Mouse (Mus musculus) heart, embryonic 10.5 days (tissue): ENCODE data around the gene Pkd1l2. TPM values are rescaled to one million over a fixed set of nuclear protein-coding genes. Genes with fewer than 3 reads are reported as not detected.

ENCODE experiments used
- DNase-seq: peaks from one replicate; pipeline ENCODE4 v3.0.0-alpha.2; 2017; ENCODE audit warnings: low spot score
- H3K27ac ChIP-seq: fragments of 300-500 bp; sonication (generic); 2 replicates; pipeline ENCODE4 v1.5.1; 2016; ENCODE audit warnings: mild to moderate bottlenecking
- H3K27me3 ChIP-seq: fragments of 300-500 bp; sonication (generic); 2 replicates; pipeline ENCODE4 v1.6.1; 2016; ENCODE audit warnings: mild to moderate bottlenecking; ENCODE audit not compliant: poor library complexity, insufficient read depth, severe bottlenecking
- H3K36me3 ChIP-seq: fragments of 300-500 bp; sonication (generic); 2 replicates; pipeline ENCODE4 v1.6.1; 2016; ENCODE audit warnings: mild to moderate bottlenecking, moderate library complexity
- H3K4me1 ChIP-seq: fragments of 300-500 bp; sonication (generic); 2 replicates; pipeline ENCODE4 v1.6.1; 2016; ENCODE audit warnings: mild to moderate bottlenecking
- H3K4me3 ChIP-seq: fragments of 300-500 bp; sonication (generic); 2 replicates; pipeline ENCODE4 v1.5.1; 2016; ENCODE audit warnings: mild to moderate bottlenecking, moderate library complexity
- H3K9me3 ChIP-seq: fragments of 300-500 bp; sonication (generic); 2 replicates; pipeline ENCODE4 v1.6.1; 2016; ENCODE audit warnings: mild to moderate bottlenecking, moderate library complexity
- WGBS: fragments of 180-500 bp; shearing (Covaris S2); methylation state at CpG from one replicate; pipeline ENCODE4 v1.1.7; 2016; 5-methylcytosine and 5-hydroxymethylcytosine counted together
- polyA plus RNA-seq: library from polyadenylated mRNA; unstranded; fragments of >200 nt; fragmentation: Nextera tagmentation; extraction: Ambion mirVana; gene quantifications from 2 replicates; pipeline ENCODE4 v1.2.1, GENCODE M21; 2016

The Pkd1l2 gene
- polyA plus RNA-seq, 1 experiment from 2014 or later = 0.03 TPM

DNA sequence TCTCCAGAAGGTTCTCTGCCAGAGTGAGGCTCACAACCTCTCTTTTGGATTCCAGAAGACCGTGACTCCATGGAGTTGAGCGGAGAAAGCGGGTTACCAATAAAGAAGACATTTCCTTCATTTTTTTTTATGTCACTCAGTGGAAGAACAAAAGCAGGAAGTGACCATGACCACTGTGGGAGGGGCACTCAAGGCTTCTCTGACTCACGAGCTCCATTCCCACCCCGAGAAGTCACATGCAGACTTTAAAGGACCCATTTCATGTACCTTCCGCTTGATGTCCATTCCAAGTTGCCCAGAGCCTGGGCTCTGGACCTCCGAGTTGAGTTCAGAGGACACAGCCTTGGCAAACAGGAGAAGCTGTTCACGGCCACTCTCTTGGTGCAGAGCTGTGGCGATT, 31.5 kb downstream of the Pkd1l2 start:
- Histone ChIP-seq H3K36me3 (no peaks in the 10 kb centered on the region), H3K27ac (no peak overlapping the region), H3K27me3 (peaks cover 11% of the 10 kb centered on the region; the same call in 1 of the 2 replicates), H3K9me3 (no peaks in the 10 kb centered on the region), H3K4me3 (no peak overlapping the region), H3K4me1 (peaks cover 8% of the 10 kb centered on the region)
- 74% methylated on average over 9 of the region's 9 CpGs for WGBS
- no peak for DNase-seq

DNA sequence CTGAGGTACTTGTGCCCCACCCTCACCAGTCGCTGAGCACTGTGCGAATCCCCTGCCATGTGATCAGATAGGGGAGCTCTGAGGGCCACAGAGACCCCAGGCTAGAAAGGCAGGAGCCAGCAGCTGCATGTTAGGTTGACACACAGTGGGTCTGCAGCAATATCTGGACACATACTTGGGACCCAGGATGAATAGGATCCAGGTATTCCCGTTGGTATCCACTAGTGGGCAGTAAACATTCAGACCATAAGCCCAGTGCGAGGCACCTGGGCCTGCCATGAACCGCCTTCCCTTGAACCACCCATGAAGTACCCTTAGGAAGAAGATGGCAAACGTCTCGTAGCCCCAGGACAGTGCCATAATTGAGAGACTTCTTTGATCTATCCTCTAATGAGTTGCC, 32.8 kb downstream of the Pkd1l2 start:
- H3K4me3 ChIP-seq = no peak overlapping the region
- no peak for DNase-seq
- no peaks in the 10 kb centered on the region for H3K4me1 ChIP-seq
- H3K36me3 ChIP-seq = no peaks in the 10 kb centered on the region
- H3K27me3 ChIP-seq = peaks cover 10% of the 10 kb centered on the region; the same call in 1 of the 2 replicates
- no peak overlapping the region for H3K27ac ChIP-seq
- 62% methylated on average over 7 of the region's 7 CpGs for WGBS
- no peaks in the 10 kb centered on the region for H3K9me3 ChIP-seq

GRCm38 (mm10) chr8:117043584-117043983, 38.7 kb downstream of the Pkd1l2 start:
- H3K4me1 ChIP-seq = peaks cover 7% of the 10 kb centered on the region
- no peak for DNase-seq
- no peaks in the 10 kb centered on the region for H3K9me3 ChIP-seq
- H3K36me3 ChIP-seq = no peaks in the 10 kb centered on the region
- peaks cover 31% of the 10 kb centered on the region; the same call in 1 of the 2 replicates for H3K27me3 ChIP-seq
- no peak overlapping the region for H3K4me3 ChIP-seq
- no peak overlapping the region for H3K27ac ChIP-seq
- 79% methylated on average over 3 of the region's 3 CpGs for WGBS

DNA sequence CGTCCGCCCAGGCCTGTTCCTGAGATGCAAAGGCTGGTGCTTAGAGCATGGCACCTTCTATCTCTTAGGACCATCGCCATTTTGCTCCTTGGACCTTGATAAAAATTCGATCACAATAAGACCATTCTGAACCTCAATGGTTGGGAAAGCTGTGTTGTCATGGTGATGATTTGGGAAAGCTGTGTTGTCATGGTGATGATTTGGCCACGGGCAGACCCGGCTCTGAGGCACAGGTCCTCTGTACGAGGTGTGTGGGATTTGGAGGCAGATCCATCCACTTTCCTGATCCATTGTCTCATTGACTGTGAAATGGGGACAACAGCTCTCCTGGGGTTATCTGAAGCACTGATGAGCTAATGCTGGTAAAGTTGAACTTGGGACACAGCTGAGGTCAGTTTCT, 42.4 kb downstream of the Pkd1l2 start:
- peaks cover 7% of the 10 kb centered on the region for H3K4me1 ChIP-seq
- H3K9me3 ChIP-seq = no peaks in the 10 kb centered on the region
- H3K36me3 ChIP-seq = no peaks in the 10 kb centered on the region
- peaks cover 31% of the 10 kb centered on the region; the same call in 1 of the 2 replicates for H3K27me3 ChIP-seq
- DNase-seq = no peak
- WGBS = 76% methylated on average over 7 of the region's 7 CpGs
- no peak overlapping the region for H3K27ac ChIP-seq
- H3K4me3 ChIP-seq = no peak overlapping the region

DNA sequence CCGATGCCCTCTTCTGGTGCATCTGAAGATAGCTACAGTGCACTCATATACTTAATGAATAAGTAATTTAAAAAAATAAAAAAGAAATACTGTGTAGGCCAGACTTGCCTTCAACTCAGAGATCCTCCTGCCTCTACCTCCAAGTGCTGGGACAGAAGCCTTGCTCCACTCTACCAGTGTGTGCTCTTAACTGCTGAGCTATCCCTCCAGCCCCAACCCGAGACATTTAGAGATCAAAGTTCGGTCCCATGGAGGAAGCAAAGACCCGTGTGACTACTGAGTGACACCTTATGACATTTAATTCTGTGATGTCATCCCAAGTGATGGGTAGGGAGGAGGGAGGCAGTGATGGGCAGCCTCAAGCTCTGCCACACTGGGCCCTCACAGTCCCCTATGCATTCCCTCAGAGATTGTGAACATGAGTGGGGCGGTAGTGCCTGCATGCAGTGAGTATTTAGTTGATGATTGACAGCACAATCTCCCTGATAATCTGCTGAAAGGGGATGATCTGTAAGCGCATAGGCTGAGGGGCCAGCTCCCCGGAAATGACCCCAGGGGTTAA, 44.8 kb downstream of the Pkd1l2 start:
- Histone ChIP-seq H3K4me1 (peaks cover 4% of the 10 kb centered on the region), H3K27ac (no peak overlapping the region), H3K36me3 (no peaks in the 10 kb centered on the region), H3K27me3 (peaks cover 24% of the 10 kb centered on the region; the same call in 1 of the 2 replicates), H3K9me3 (no peaks in the 10 kb centered on the region), H3K4me3 (no peak overlapping the region)
- 81% methylated on average over 7 of the region's 7 CpGs for WGBS
- DNase-seq = no peak

DNA sequence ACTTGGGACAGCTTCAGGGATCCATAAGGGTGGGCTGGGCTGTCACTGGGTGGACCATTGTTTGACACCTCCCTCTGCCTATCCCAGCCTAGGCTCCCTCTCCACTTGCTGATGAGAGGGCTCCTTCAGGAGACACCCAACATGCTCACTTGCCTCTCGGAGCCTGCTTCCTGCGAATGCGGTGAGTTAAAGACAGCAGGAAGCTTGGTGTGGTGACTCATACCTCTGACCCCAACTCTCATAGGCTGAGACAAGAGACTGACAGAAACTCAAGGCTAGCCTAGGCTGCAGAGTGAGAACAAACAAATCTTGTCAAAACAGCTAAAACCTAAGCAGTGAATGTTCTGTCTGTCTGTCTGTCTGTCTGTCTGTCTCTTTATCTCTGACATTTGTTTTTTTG, 48.9 kb downstream of the Pkd1l2 start:
- H3K27me3 ChIP-seq = no peaks in the 10 kb centered on the region
- no peak for DNase-seq
- WGBS = 34% methylated on average over 3 of the region's 3 CpGs
- H3K4me3 ChIP-seq = no peak overlapping the region
- H3K36me3 ChIP-seq = no peaks in the 10 kb centered on the region
- no peak overlapping the region for H3K27ac ChIP-seq
- peaks cover 2% of the 10 kb centered on the region; the same call in 1 of the 2 replicates for H3K4me1 ChIP-seq
- H3K9me3 ChIP-seq = no peaks in the 10 kb centered on the region

DNA sequence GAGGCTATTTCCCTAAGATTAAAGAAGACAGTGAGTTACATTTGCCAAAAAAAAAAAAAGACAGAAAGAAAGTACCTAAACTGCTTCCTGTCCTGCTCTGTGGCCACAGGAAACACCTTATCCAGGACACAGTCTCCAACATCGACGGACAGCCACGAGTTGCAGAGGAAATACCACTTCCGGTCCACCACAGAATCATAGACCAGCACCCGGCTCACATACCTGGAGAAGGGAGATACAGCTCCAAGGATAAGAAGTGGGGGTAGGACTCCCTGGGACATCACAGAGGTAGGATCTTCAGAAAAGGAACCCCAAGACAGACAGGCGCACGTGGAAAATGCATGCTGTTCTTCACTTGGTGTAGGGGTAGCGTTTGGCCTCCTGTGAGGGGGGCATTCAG, 49.6 kb downstream of the Pkd1l2 start:
- Histone ChIP-seq H3K4me3 (no peak overlapping the region), H3K27ac (no peak overlapping the region), H3K4me1 (peaks cover 2% of the 10 kb centered on the region; the same call in 1 of the 2 replicates), H3K9me3 (no peaks in the 10 kb centered on the region), H3K27me3 (no peaks in the 10 kb centered on the region), H3K36me3 (no peaks in the 10 kb centered on the region)
- WGBS = 67% methylated on average over 8 of the region's 8 CpGs
- DNase-seq = no peak

DNA sequence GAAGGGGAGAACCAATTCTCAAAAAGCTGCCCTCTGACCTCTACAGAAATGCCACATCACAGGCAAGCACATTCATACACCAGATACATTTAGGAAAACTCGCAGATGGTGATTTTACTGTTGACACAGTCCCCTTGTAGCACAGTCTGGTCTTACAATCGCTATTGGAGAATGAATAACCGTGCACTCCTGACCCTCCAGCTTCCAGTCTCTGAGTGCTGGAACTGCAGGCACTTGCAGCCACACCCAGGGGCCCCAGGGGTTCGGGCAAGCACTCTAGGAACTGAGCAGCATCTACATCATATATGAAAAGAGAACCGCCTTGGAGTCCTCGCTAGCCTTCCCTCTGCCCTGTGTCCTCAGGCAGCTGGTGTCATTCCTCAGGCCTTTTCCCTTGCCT, 50.8 kb downstream of the Pkd1l2 start:
- Histone ChIP-seq H3K4me3 (no peak overlapping the region), H3K9me3 (no peaks in the 10 kb centered on the region), H3K27ac (no peak overlapping the region), H3K27me3 (no peaks in the 10 kb centered on the region), H3K36me3 (no peaks in the 10 kb centered on the region), H3K4me1 (peaks cover 2% of the 10 kb centered on the region; the same call in 1 of the 2 replicates)
- WGBS = 69% methylated on average over 6 of the region's 6 CpGs
- no peak for DNase-seq

- Histone ChIP-seq H3K27ac (no peak overlapping the region), H3K9me3 (no peaks in the 10 kb centered on the region), H3K27me3 (no peaks in the 10 kb centered on the region), H3K36me3 (no peaks in the 10 kb centered on the region), H3K4me1 (peaks cover 5% of the 10 kb centered on the region; the same call in 1 of the 2 replicates), H3K4me3 (no peak overlapping the region)
- DNase-seq = no peak
- WGBS = 88% methylated on average over 10 of the region's 10 CpGs
These were observed 53.6 kb downstream of the Pkd1l2 start for GRCm38 (mm10) chr8:117028686-117029085.

DNA sequence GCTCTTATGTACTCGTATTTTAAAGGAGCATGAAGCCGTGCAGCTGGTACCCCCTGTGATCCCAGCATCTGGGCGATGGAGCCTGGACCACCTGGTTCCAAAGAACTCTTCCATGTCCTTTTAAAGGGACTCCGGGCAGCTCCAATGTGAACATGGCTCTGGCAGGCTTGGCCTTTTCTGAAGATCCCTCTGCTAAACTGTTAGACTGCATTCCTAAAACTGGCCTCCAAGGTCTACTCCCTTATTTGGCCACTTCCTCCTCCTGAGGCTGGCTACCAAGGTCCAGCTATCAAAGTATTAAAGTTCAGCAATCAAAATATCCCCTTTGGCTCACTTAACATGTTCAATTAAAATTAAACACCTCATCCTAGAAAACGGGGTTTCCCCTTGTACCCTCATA, 54.6 kb downstream of the Pkd1l2 start:
- Histone ChIP-seq H3K4me1 (peaks cover 11% of the 10 kb centered on the region; the same call in 1 of the 2 replicates), H3K27ac (no peak overlapping the region), H3K36me3 (no peaks in the 10 kb centered on the region), H3K9me3 (no peaks in the 10 kb centered on the region), H3K4me3 (no peak overlapping the region), H3K27me3 (no peaks in the 10 kb centered on the region)
- DNase-seq = no peak
- 84% methylated on average over 5 of the region's 5 CpGs for WGBS

DNA sequence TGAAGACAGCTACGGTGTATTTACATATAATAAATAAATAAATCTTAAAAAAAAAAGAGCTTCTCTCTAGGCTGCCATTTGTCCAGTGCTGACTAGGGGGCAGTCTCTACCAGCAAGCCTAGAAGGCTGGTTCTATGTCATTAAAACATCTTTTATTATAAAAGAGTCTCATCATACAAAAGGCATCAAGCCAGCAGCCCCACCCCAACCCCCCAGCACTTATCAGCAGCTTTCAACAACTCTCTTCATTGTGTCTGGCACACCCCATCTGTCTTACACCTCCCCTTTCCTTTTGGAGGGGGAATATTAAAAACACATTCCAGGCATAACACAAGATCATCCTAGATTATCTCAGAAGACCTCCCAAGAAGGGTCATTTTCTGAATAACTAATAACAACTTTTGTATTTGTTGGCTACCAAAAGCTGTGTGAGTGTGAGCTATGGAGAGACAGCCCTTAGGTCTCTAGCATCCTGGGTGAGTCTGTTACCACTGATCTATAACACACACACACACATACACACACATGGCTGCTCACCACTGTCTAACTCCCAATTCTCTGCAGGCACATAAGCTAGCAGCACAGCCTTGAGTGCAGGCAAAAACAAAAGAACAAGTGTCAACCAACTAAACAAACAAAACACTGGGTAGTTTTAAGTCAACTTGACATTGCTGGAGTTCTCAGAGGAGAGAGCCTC, 59.8 kb downstream of the Pkd1l2 start:
- no peak for DNase-seq
- peaks cover 16% of the 10 kb centered on the region; the same call in 1 of the 2 replicates for H3K4me1 ChIP-seq
- 83% methylated on average over 1 of the region's 1 CpGs for WGBS
- no peak overlapping the region for H3K27ac ChIP-seq
- no peak overlapping the region for H3K4me3 ChIP-seq
- peaks cover 9% of the 10 kb centered on the region; the same call in 1 of the 2 replicates for H3K27me3 ChIP-seq
- H3K9me3 ChIP-seq = no peaks in the 10 kb centered on the region
- no peaks in the 10 kb centered on the region for H3K36me3 ChIP-seq

GRCm38 (mm10) chr8:117019323-117020275, 62.6 kb downstream of the Pkd1l2 start:
- no peak for DNase-seq
- Histone ChIP-seq H3K9me3 (no peaks in the 10 kb centered on the region), H3K4me3 (no peak overlapping the region), H3K27me3 (peaks cover 26% of the 10 kb centered on the region; the same call in 1 of the 2 replicates), H3K27ac (no peak overlapping the region), H3K4me1 (peaks cover 16% of the 10 kb centered on the region; the same call in 1 of the 2 replicates), H3K36me3 (no peaks in the 10 kb centered on the region)
- 76% methylated on average over 18 of the region's 18 CpGs for WGBS
